Mouse (Mus musculus) liver, embryonic 13.5 days (tissue): ENCODE results near the gene Olfr541. TPM values are rescaled to one million over a fixed set of nuclear protein-coding genes. Genes with fewer than 3 reads are reported as not detected.
"Not testable (repeated sequence)": the region's sequence is repeated elsewhere in the genome, so short reads cannot be mapped to it uniquely, and the experiment has no call there.

ENCODE experiments used
- ATAC-seq: fragments of 200-750 bp; cut with Nextera tagmentation; 2 replicates; pipeline ENCODE4 v1.8.0; 2017; ENCODE audit warnings: low read depth, mild to moderate bottlenecking, moderate number of reproducible peaks, moderate library complexity
- DNase-seq: peaks from one replicate; pipeline ENCODE4 v3.0.0; 2022
- H3K27ac ChIP-seq: fragments of 300-500 bp; sonication (generic); 2 replicates; pipeline ENCODE4 v1.5.1; 2015; ENCODE audit warnings: moderate library complexity, mild to moderate bottlenecking, inconsistent platforms
- H3K27me3 ChIP-seq: fragments of 300-500 bp; sonication (generic); 2 replicates; pipeline ENCODE4 v1.6.1; 2015; ENCODE audit warnings: mild to moderate bottlenecking, inconsistent platforms
- H3K36me3 ChIP-seq: fragments of 300-500 bp; sonication (generic); 2 replicates; pipeline ENCODE4 v1.6.1; 2015; ENCODE audit warnings: mild to moderate bottlenecking, inconsistent platforms
- H3K4me1 ChIP-seq: fragments of 300-500 bp; sonication (generic); replicated peaks from 2 replicates; pipeline ENCODE4 v1.6.1; 2015; ENCODE audit warnings: inconsistent platforms
- H3K4me2 ChIP-seq: fragments of 300-500 bp; sonication (generic); 2 replicates; pipeline ENCODE4 v1.6.1; 2015; ENCODE audit warnings: inconsistent platforms, mild to moderate bottlenecking, moderate library complexity
- H3K4me3 ChIP-seq: fragments of 300-500 bp; sonication (generic); replicated peaks from 2 replicates; pipeline ENCODE4 v1.5.1; 2015; ENCODE audit warnings: mild to moderate bottlenecking, inconsistent platforms
- H3K9ac ChIP-seq: fragments of 300-500 bp; sonication (generic); 2 replicates; pipeline ENCODE4 v1.6.1; 2015; ENCODE audit warnings: mild to moderate bottlenecking, inconsistent platforms
- H3K9me3 ChIP-seq: fragments of 300-500 bp; sonication (generic); replicated peaks from 2 replicates; pipeline ENCODE4 v1.6.1; 2016; ENCODE audit warnings: inconsistent platforms
- WGBS: fragments of 180-500 bp; shearing (Covaris S2); methylation state at CpG from one replicate; pipeline ENCODE4 v1.1.7; 2015; ENCODE audit not compliant: insufficient replicate concordance; 5-methylcytosine and 5-hydroxymethylcytosine counted together
- polyA plus RNA-seq: library from polyadenylated mRNA; unstranded; fragments of >200 nt; fragmentation: Nextera tagmentation; extraction: Ambion mirVana; gene quantifications from 2 replicates; pipeline ENCODE4 v1.2.1, GENCODE M21; 2015

The Olfr541 gene
- polyA plus RNA-seq: not detected in 2 replicates

DNA sequence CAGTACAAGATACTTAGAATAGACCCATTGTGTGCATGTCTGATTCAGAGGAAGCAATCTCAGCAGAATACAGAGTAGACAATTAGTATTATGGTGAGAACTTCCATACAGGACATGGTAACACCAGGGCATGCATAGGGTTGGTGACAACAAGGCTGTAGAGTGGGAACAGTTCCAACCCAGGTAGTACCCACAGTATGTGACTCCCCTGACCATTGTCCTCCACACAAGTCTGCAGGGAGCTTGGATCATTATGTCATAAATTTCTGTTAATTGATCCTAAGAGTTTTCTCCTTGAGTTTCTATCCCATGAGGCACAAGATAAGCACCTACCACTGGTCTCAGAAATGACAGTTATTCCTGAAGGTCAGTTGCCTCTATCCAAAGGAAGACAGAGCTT is at the start of gene Olfr541:
Gene Olfr541 (plus strand): TSS at position 301 of the 400 bp plus-strand sequence.
- no peak within 1 kb of the TSS for H3K4me2 ChIP-seq
- no peak for ATAC-seq
- no peak within 1 kb of the TSS for H3K4me3 ChIP-seq
- no peak within 1 kb of the TSS for H3K27ac ChIP-seq
- DNase-seq: no peak
- no peaks in the 10 kb centered on the region for H3K4me1 ChIP-seq
- no peak within 1 kb of the TSS for H3K9ac ChIP-seq
- no peaks in the 10 kb centered on the region for H3K36me3 ChIP-seq
- no peaks in the 10 kb centered on the region for H3K27me3 ChIP-seq
- H3K9me3 ChIP-seq: no peaks in the 10 kb centered on the region

DNA sequence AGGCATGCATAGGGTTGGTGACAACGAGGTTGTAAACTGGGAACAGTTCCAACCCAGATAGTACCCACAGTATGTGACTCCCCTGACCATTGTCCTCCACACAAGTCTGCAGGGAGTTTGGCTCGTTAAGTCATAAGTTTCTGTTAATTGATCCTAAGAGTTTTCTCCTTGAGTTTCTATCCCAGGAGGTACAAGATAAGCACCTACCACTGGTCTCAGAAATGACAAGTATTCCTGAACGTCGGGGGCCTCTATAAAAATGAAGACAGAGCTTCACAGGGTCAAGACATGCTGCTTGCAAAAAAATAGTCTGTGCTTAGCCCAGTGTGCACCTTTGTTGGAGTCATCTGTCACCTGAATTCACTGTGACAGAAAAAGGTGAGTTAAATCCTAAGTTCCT is 37.4 kb upstream of the Olfr541 start, which contains the start of gene Olfr539:
Gene Olfr539 (plus strand): TSS at position 301 of the 400 bp plus-strand sequence.
- Histone ChIP-seq H3K27ac (no peak within 1 kb of the TSS), H3K4me2 (no peak within 1 kb of the TSS), H3K4me3 (no peak within 1 kb of the TSS), H3K36me3 (no peaks in the 10 kb centered on the region), H3K27me3 (no peaks in the 10 kb centered on the region), H3K9ac (no peak within 1 kb of the TSS), H3K9me3 (no peaks in the 10 kb centered on the region), H3K4me1 (no peaks in the 10 kb centered on the region)
- WGBS: 47% methylated on average over 4 of the region's 4 CpGs
- ATAC-seq (no peak), DNase-seq (no peak)

DNA sequence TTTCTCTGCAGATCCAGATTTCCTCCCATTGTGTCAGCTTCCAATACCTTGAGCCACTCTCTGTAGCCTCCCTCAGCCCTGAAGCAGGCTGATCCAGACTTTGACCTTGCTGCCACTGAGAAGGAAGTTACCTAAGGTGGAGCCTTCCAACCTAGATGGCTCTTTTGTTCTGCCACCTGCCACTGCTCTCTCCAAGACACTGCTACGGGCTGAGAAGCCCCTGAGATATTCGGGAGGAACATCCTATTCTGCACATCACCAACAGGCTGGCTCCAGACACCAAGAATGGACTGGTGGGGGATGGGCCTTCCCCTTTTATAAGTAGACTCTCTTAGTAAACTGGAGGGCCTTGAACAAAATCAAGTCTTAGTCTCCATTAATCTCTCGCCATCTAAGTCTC is 26.4 kb upstream of the Olfr541 start:
- not testable (repeated sequence) for H3K4me2 ChIP-seq, H3K27me3 ChIP-seq, H3K9ac ChIP-seq, H3K36me3 ChIP-seq, H3K4me3 ChIP-seq, H3K9me3 ChIP-seq, DNase-seq, H3K27ac ChIP-seq, ATAC-seq, H3K4me1 ChIP-seq
- WGBS: 53% methylated on average over 3 of the region's 3 CpGs

DNA sequence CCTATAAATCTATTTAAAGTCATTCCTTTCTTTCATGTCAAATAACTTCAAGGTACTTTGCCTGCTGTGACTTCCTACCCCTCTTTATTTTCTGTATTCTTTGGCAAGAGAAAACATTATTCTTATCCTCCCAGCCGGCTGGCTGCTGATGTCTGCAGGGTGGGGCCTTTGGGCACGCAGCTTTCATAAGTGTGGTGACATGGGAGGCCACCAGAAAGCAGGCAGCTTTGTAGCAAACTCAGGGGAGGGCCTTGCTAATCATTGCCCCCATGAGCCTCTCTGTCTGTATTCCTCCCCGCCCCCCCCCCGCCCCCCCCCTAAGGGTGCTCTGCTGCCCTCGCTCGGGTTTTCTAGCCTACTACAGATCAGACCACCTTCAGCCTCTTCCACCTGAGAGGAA is 21.2 kb upstream of the Olfr541 start:
- no peak overlapping the region for H3K27ac ChIP-seq
- H3K4me3 ChIP-seq: no peak overlapping the region
- 8% methylated on average over 4 of the region's 6 CpGs for WGBS
- H3K9ac ChIP-seq: no peak overlapping the region
- DNase-seq (no peak), ATAC-seq (no peak)
- no peaks in the 10 kb centered on the region for H3K27me3 ChIP-seq
- no peaks in the 10 kb centered on the region for H3K36me3 ChIP-seq
- H3K4me2 ChIP-seq: no peak overlapping the region
- no peaks in the 10 kb centered on the region for H3K4me1 ChIP-seq
- no peaks in the 10 kb centered on the region for H3K9me3 ChIP-seq

DNA sequence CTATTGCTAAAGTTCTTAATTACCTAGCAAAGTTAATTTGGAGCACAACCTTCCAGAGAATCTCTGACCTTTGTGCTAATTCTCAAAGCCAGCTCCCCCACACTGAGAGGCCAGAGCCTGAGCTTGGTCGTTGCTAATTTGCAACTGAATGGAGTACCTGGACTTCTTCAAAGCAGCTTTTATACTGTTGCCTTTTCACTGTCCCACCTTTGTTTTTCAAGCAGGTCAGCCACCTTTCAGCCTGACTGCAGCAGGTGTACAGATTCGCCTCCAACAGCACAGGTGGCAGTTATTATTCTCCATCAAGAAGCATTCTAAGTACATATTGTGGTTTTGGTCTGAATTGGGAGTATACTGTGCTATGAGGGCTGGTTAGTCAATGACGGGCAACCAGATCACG is 17.5 kb upstream of the Olfr541 start:
- ATAC-seq, H3K9me3 ChIP-seq: not testable (repeated sequence)
- WGBS: 47% methylated on average over 4 of the region's 4 CpGs

DNA sequence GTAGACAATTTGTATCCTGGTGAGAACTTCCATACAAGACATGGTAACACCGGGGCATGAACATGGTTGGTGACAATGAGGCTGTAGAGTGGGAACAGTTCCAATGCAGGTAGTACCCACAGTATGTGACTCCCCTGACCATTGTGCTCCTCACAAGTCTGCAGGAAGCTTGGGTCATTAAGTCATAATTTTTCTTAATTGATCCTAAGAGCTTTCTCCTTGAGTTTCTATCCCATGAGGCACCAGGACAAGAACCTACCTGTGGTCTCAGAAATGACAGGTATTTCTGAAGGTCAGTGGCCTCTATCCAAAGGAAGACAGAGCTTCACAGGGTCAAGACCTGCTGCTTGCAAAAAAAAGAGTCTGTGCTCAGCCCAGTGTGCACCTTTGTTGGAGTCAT is 15.4 kb upstream of the Olfr541 start, which contains the start of gene Olfr45:
Gene Olfr45 (plus strand): TSS at position 301 of the 400 bp plus-strand sequence.
- Histone ChIP-seq H3K9me3 (no peaks in the 10 kb centered on the region), H3K4me2 (no peak within 1 kb of the TSS)
- DNase-seq: no peak

More for the DNA sequence above, 17.5 kb upstream of the Olfr541 start:
- H3K4me2 ChIP-seq, H3K4me3 ChIP-seq, H3K27me3 ChIP-seq, H3K4me1 ChIP-seq, H3K9ac ChIP-seq, H3K27ac ChIP-seq, DNase-seq, H3K36me3 ChIP-seq: not testable (repeated sequence)

DNA sequence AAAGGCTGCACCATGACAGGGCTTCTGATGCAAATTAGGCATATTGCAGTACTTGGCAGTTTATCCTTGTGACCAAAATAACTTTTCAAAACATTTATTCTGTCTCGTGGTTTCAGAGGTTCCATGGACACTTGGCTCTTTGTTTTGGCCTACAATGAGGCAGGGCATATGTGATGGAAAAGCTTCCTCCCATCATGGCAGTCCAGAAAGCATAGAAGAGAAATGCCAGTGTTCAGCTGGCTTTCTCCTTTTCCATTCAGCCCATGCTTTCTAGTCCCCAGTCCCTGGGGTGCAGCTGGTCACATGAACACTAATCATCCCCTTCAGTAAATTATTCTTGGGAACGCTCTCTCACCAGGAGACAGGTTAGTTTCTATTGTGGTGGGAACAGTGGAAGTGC is 9.3 kb downstream of the Olfr541 start:
- no peaks in the 10 kb centered on the region for H3K4me1 ChIP-seq
- no peaks in the 10 kb centered on the region for H3K27me3 ChIP-seq
- no peak overlapping the region for H3K4me2 ChIP-seq
- H3K27ac ChIP-seq: no peak overlapping the region
- H3K36me3 ChIP-seq: no peaks in the 10 kb centered on the region
- no peak overlapping the region for H3K9ac ChIP-seq
- WGBS: 56% methylated on average over 2 of the region's 2 CpGs
- DNase-seq (no peak), ATAC-seq (no peak)
- no peaks in the 10 kb centered on the region for H3K9me3 ChIP-seq
- H3K4me3 ChIP-seq: no peak overlapping the region

More for the DNA sequence above, 15.4 kb upstream of the Olfr541 start, which contains the start of gene Olfr45:
- Histone ChIP-seq H3K4me1 (no peaks in the 10 kb centered on the region), H3K36me3 (no peaks in the 10 kb centered on the region), H3K4me3 (no peak within 1 kb of the TSS), H3K27ac (no peak within 1 kb of the TSS), H3K27me3 (no peaks in the 10 kb centered on the region), H3K9ac (no peak within 1 kb of the TSS)
- 73% methylated on average over 1 of the region's 1 CpGs for WGBS
- no peak for ATAC-seq

DNA sequence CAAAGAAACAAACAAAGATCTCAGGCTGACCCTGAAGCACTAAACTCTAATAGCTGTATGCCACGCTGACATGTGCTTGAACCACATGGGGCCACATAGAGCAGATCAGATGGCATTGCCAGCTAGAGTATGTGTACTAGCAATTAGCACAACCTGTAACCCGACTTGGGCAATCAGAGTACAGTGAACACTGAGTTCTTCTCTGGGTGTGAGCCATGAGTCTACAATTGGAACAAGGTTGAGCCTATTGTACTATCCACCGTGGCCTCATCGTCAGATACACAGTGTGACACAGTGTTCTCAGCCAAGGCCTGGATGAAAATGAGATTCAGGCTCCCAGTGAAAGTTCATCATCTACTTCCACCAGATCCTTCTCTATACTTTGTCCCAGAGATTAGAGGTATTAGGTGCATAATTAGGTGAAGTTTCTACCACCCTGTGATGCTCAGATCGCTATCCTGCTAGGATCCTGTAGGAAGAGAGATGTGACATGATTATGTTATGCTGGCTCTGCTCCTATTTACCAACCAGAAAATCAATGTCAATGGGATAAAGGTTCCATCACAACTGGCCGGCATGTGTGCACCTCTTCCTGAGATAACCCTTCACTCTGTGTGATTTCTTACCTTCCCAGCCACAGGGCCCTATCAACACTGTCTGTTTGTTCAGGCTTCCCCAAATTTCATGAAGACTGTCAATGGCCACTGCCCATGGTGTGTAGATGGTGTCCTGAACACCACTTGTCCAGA is 10.6 kb downstream of the Olfr541 start:
- Histone ChIP-seq H3K36me3 (no peaks in the 10 kb centered on the region), H3K4me3 (no peak overlapping the region), H3K27ac (no peak overlapping the region), H3K27me3 (no peaks in the 10 kb centered on the region), H3K9ac (no peak overlapping the region), H3K4me1 (no peaks in the 10 kb centered on the region), H3K4me2 (no peak overlapping the region), H3K9me3 (no peaks in the 10 kb centered on the region)
- DNase-seq (no peak), ATAC-seq (no peak)
- WGBS: 61% methylated on average over 6 of the region's 6 CpGs

DNA sequence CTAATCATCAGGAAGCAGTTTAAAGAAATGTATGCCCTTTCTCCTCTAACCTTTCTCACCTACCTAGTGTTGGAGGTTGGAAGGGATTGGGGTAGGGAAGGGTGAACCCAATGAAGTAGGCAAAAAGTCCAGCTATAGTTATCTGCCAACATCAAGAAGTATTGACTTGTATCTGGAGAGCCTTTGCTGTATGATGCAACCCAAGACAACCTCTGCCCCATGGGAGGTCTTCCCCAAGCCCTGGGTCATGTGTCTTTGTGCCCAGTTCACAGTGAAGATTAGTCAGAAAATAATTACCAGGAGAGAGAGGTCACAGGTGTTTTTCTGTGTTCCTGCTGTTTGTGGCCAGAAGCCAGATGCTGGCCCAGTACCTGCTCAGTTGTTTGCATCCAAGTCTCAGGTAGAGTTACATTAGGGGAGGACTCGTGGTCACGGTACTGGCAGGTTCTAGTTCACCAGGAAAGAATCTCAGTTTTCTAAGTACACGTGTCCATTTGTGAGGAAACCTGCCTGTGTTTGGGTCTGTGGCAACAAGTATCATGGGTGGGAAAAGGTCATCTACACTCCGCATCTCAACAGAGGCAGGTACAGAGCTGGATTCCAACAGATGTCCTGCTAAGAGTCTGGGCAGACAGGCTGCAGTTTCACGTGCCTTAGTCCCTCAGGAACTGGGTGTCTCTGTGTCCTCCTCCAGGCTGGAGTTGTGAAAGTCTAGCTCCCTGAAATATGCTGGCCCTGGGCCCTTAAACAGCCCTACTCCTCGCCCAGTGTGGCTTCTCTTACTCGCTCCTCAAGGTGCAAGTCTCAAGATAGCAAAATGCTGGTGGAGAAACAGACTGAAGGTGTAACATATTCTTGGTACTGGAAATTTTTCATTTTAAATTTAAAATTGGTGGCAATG is 20.3 kb downstream of the Olfr541 start:
- ATAC-seq (no peak), DNase-seq (no peak)
- Histone ChIP-seq H3K36me3 (no peaks in the 10 kb centered on the region), H3K27ac (no peak overlapping the region), H3K4me2 (no peak overlapping the region), H3K4me1 (no peaks in the 10 kb centered on the region), H3K9ac (no peak overlapping the region), H3K9me3 (no peaks in the 10 kb centered on the region), H3K27me3 (no peaks in the 10 kb centered on the region), H3K4me3 (no peak overlapping the region)
- WGBS: 57% methylated on average over 7 of the region's 7 CpGs

DNA sequence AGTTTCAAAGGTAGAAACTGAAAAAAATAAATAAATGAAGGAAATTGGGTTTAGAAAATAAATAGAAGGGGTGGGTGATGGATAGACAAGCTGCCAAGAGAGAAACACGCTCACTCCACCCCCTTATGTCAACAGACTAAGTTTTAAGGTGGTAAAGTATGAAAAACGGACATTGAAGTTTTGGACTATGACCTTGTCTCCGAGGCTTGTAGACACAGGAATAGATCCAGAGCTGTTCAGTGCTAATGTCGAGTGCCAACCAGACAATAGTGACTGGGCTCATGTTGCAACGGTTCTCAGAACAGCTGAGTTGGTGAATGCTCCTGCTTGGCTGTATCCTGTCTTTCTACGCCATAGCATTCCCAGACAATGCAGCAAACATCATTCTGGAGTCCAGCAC is 24.0 kb downstream of the Olfr541 start:
- Histone ChIP-seq H3K27me3 (no peaks in the 10 kb centered on the region), H3K4me3 (no peak overlapping the region), H3K4me2 (no peak overlapping the region), H3K9me3 (no peaks in the 10 kb centered on the region), H3K27ac (no peak overlapping the region), H3K4me1 (no peaks in the 10 kb centered on the region), H3K36me3 (no peaks in the 10 kb centered on the region), H3K9ac (no peak overlapping the region)
- DNase-seq (no peak), ATAC-seq (no peak)
- 45% methylated on average over 6 of the region's 6 CpGs for WGBS

DNA sequence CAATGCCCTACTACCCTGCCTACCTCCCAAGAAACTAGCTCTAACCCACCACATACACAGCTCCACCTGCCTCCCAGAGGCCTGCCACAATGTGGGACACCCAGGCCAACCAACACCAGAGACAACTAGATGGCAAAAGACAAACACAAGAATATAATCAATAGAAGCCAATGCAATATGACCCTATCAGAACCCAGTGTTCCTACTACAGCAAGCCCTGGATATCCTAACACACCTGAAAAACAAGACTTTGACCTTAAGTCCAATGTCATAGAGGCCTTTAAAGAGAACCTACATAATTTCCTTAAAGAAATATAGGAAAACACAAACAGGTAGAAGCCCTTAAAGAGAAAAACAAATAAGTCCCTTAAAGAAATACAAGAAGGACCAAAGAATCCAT is 28.5 kb downstream of the Olfr541 start:
- H3K4me2 ChIP-seq: no peak overlapping the region

More for the DNA sequence above, 28.5 kb downstream of the Olfr541 start:
- H3K27ac ChIP-seq: no peak overlapping the region
- H3K4me1 ChIP-seq: no peaks in the 10 kb centered on the region
- no peaks in the 10 kb centered on the region for H3K27me3 ChIP-seq
- ATAC-seq: no peak
- H3K9me3 ChIP-seq: no peaks in the 10 kb centered on the region
- no peak for DNase-seq
- no peaks in the 10 kb centered on the region for H3K36me3 ChIP-seq
- no peak overlapping the region for H3K4me3 ChIP-seq
- H3K9ac ChIP-seq: no peak overlapping the region
